Mouse (Mus musculus) stomach, adult 2 months (tissue): ENCODE data around the gene Camp. TPM values are rescaled to one million over a fixed set of nuclear protein-coding genes. Genes with fewer than 3 reads are reported as not detected.

ENCODE experiments used
- polyA plus RNA-seq: library from polyadenylated mRNA; depleted of rRNA; stranded (reverse); fragments of >200 nt; gene quantifications from 2 replicates; pipeline ENCODE4 v1.2.3, GENCODE M21; 2012; rRNA removed

Gene Camp
- polyA plus RNA-seq, result not detected in 2 replicates

DNA sequence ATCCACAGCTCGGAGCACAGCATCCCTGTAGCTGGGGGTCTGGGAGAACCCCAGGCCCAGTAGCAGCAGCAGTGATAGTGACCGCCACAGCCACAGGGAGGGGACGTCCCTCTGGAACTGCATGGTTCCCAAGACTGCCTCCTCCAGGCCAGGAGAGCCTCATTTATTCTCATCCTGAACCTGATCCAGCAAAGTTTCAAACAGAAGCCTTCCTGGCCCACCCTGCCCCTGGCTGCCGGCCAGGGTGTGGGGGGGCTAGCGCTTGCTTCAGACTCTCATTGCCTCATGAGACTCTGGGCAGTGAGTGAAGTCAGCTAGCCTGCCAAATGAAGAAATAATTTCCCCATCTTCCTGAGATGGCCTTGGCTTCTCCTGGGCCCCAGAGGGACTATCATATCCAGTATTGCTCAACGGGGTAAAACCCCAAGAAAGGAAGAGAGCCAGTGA lies at the start of gene Camp:
Gene Camp, minus strand, starts transcription at position 306 of the 447 bp plus-strand sequence.

DNA sequence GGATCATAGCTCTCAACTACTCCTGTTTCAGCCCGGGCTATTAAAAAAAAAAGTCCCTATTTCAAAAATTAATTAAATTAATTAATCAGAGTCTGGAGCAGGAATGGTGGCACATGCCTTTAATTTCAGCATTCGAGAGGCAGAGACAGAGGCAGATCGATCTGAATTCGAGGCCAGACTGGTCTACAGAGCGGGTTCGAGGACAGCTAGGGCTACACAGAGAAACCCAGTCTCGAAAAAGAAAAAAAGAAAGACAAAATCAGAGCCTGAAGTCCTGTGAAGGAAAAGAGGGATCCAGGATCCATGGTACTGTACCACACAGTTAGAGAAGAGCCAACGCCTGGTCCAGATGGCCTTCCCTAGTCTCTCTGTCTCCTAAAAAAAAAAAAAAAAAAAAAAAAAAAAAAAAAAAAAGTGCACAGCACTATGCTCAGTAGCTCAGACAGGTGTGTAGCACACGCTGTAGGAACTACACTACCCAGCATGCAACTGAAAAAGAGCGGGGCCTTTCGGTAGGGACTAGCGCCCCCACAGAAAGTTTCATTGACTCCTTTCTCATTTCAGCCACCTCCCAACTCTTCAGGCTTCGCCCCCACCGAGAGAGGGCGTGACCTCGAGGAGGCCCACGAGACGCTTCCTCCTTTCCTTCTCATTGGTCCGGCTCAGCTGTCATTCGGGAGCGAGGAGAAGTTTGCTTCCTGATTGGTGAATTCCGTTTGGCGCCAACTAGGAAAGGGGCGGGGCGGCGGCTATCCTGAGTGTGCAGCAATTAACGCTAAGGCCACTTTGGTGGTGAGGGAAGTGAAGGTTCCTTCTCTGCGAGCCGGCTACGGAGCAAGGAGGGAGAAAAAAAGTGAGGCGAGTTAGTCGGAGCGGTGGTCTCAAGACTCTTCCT lies 25.6 kb upstream of the Camp start, which contains the start of gene Cdc25a:
Gene Cdc25a, plus strand, starts transcription at position 783 of the 895 bp plus-strand sequence.

DNA sequence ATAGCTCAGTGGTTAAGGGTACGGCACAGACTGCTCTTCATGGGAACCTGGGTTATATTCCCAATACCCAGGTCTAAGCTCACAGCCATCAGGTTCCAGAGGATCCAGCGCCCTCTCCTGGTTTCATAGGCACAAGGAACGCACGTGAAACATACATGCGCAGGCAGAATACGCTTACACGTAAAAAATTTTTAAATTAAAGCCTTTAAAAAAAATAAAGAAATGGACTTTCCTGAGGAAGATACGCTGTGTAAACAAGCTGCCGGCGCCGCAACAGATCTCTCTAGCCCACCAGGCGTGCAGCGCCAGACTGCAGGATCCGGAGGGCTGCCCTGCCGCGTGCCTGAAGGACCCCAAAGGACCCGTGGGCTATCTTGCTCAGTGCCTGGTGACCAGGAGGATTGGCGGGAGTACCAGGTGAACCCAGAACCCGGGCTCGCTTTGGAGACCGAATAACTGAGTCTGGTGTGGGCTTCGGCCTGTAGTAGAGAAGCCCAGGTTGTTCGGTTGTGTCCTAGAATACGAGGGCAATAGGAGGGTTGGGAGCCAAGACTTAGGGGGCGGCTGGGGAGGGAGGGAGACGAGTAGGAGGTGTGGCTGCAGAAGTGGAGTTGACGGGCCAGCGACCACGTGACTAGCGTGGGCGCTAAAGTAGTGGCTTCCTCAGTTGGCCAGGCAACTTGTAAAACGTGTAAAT lies 16.9 kb downstream of the Camp start, which contains the start of gene Nme6:
Gene Nme6, plus strand, starts transcription at position 359 of the 697 bp plus-strand sequence.

GRCm38 (mm10) chr9:109811980-109812379 lies 37.4 kb downstream of the Camp start, which contains the start of gene Spink8:
Gene Spink8, plus strand, starts transcription at chr9:109812280.

Other genes with a start within 250 kb of the Camp start
- gene Fbxw24, start 223.6 kb downstream of the Camp start, polyA plus RNA-seq, result not detected in 2 replicates
- not detected in 2 replicates for gene Fbxw25, start 185.0 kb downstream of the Camp start, polyA plus RNA-seq
- not detected in 2 replicates for gene Fbxw18, start 146.9 kb downstream of the Camp start, polyA plus RNA-seq
- not detected in 2 replicates for gene Fbxw26, start 103.5 kb downstream of the Camp start, polyA plus RNA-seq
- gene Fbxw27, start 58.9 kb downstream of the Camp start, polyA plus RNA-seq, result not detected in 2 replicates
- gene Spink8, start 37.3 kb downstream of the Camp start, polyA plus RNA-seq, result 1.4 TPM in 1 of 2 replicates, not detected in the other
- 7.5 and 10.1 TPM in 2 replicates for gene Nme6, start 16.9 kb downstream of the Camp start, polyA plus RNA-seq
- gene Cdc25a, start 26.0 kb upstream of the Camp start, polyA plus RNA-seq, result 4.6 and 6.3 TPM in 2 replicates
- 115 and 151 TPM in 2 replicates for gene Map4, start 81.8 kb upstream of the Camp start, polyA plus RNA-seq